Mouse (Mus musculus): ENCODE data around the gene Polr3f. TPM values are rescaled to one million over a fixed set of nuclear protein-coding genes. Genes with fewer than 3 reads are reported as not detected.
A peak's percentile ranks its signal among the peaks of the same experiment; 100 is the strongest.

The Polr3f gene
- polyA plus RNA-seq, 1 experiment from 2014 or later: 27.0 TPM

DNA sequence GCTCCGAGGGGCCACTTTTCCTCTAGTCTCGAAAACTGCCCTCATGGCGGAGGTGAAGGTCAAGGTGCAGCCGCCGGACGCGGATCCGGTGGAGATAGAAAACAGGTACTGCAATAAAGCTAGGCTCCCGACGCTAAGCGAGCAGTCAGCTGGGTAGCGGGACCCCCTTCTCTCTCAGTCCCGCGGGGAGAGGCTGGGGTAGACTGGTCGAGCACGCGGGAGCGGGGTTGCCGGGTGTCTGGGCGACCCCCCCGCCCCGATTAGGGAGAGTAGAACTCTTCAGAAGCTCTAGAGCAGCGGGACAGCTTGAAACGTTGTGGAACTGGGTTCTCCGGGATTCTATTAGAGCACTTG, 280 bp downstream of the Polr3f start:
- peak overlapping the region; percentile 93 for H3K27ac ChIP-seq (ENCODE audit: low read length)
- no peaks in the 10 kb centered on the region for H3K27me3 ChIP-seq (ENCODE audit: insufficient read depth, low read length)
- H3K4me1 ChIP-seq (ENCODE audit: insufficient read depth, low read length): peaks cover 16% of the 10 kb centered on the region
- peak overlapping the region; percentile 78 for H3K4me2 ChIP-seq (replicated peaks; ENCODE audit: low read depth, low read length)
- H3K36me3 ChIP-seq (ENCODE audit: insufficient read depth, low read length): peaks cover 10% of the 10 kb centered on the region
- H3K4me3 ChIP-seq (ENCODE audit: low read length): peak overlapping the region; percentile 86
- peak overlapping the region; percentile 88 for H3K9ac ChIP-seq (replicated peaks; ENCODE audit: low read length)
- H3K9me3 ChIP-seq (ENCODE audit: low read length): no peaks in the 10 kb centered on the region
- peak; percentile 55 for ATAC-seq (ENCODE audit: low FRiP score, low TSS enrichment)
- under 1% methylated on average over 24 of the region's 25 CpGs for WGBS

DNA sequence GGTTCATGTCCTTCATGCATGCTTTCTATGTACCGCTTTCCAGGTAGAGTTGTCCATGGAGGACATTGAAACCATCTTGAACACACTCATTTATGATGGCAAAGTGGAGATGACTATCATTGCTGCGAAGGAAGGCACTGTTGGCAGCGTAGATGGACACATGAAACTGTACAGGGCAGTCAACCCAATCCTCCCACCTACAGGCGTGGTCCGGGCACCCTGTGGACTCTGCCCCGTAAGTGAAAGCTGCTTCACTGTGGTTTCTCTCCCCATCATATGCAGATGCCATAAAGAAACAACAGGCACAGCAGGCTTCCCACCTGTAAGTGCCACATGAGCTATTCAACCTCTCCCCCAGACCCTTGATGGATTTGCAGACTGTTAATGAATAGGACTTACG, 9.6 kb downstream of the Polr3f start:
- H3K27ac ChIP-seq (ENCODE audit: low read length): no peak overlapping the region
- WGBS: 83% methylated on average over 7 of the region's 7 CpGs

GRCm38 (mm10) chr2:144541246-144541645, 13.7 kb downstream of the Polr3f start:
- H3K9me3 ChIP-seq (ENCODE audit: low read length): no peaks in the 10 kb centered on the region
- peaks cover 65% of the 10 kb centered on the region for H3K36me3 ChIP-seq (ENCODE audit: insufficient read depth, low read length)
- H3K4me1 ChIP-seq (ENCODE audit: insufficient read depth, low read length): peaks cover 11% of the 10 kb centered on the region
- no peak overlapping the region for H3K27ac ChIP-seq (ENCODE audit: low read length)
- H3K27me3 ChIP-seq (ENCODE audit: insufficient read depth, low read length): no peaks in the 10 kb centered on the region
- H3K4me3 ChIP-seq (ENCODE audit: low read length): no peak overlapping the region
- WGBS: 93% methylated on average over 4 of the region's 4 CpGs
- H3K9ac ChIP-seq (replicated peaks; ENCODE audit: low read length): no peak overlapping the region
- ATAC-seq (ENCODE audit: low FRiP score, low TSS enrichment): no peak
- H3K4me2 ChIP-seq (replicated peaks; ENCODE audit: low read depth, low read length): no peak overlapping the region

More for the DNA sequence above, 9.6 kb downstream of the Polr3f start:
- no peaks in the 10 kb centered on the region for H3K4me1 ChIP-seq (ENCODE audit: insufficient read depth, low read length)
- H3K4me2 ChIP-seq (replicated peaks; ENCODE audit: low read depth, low read length): no peak overlapping the region
- H3K27me3 ChIP-seq (ENCODE audit: insufficient read depth, low read length): no peaks in the 10 kb centered on the region
- no peak overlapping the region for H3K9ac ChIP-seq (replicated peaks; ENCODE audit: low read length)
- H3K9me3 ChIP-seq (ENCODE audit: low read length): no peaks in the 10 kb centered on the region
- peaks cover 73% of the 10 kb centered on the region for H3K36me3 ChIP-seq (ENCODE audit: insufficient read depth, low read length)
- ATAC-seq (ENCODE audit: low FRiP score, low TSS enrichment): no peak
- no peak overlapping the region for H3K4me3 ChIP-seq (ENCODE audit: low read length)

- no peak overlapping the region for H3K4me2 ChIP-seq (replicated peaks; ENCODE audit: low read depth, low read length)
- WGBS: 89% methylated on average over 6 of the region's 6 CpGs
- ATAC-seq (ENCODE audit: low FRiP score, low TSS enrichment): no peak
- H3K27ac ChIP-seq (ENCODE audit: low read length): peak overlapping the region; percentile 90
- H3K4me3 ChIP-seq (ENCODE audit: low read length): no peak overlapping the region
- peaks cover 19% of the 10 kb centered on the region for H3K4me1 ChIP-seq (ENCODE audit: insufficient read depth, low read length)
- peaks cover 60% of the 10 kb centered on the region for H3K36me3 ChIP-seq (ENCODE audit: insufficient read depth, low read length)
- H3K27me3 ChIP-seq (ENCODE audit: insufficient read depth, low read length): no peaks in the 10 kb centered on the region
- no peak overlapping the region for H3K9ac ChIP-seq (replicated peaks; ENCODE audit: low read length)
- no peaks in the 10 kb centered on the region for H3K9me3 ChIP-seq (ENCODE audit: low read length)
Measured at GRCm38 (mm10) chr2:144543670-144544069, 16.2 kb downstream of the Polr3f start.

GRCm38 (mm10) chr2:144544630-144545029, 17.1 kb downstream of the Polr3f start:
- Histone ChIP-seq H3K4me1 (ENCODE audit: insufficient read depth, low read length) (peaks cover 25% of the 10 kb centered on the region), H3K27me3 (ENCODE audit: insufficient read depth, low read length) (no peaks in the 10 kb centered on the region), H3K4me3 (ENCODE audit: low read length) (no peak overlapping the region), H3K36me3 (ENCODE audit: insufficient read depth, low read length) (peaks cover 51% of the 10 kb centered on the region), H3K4me2 (replicated peaks; ENCODE audit: low read depth, low read length) (peak overlapping the region; percentile 9; the same call in 1 of the 2 replicates), H3K9ac (replicated peaks; ENCODE audit: low read length) (no peak overlapping the region), H3K27ac (ENCODE audit: low read length) (peak overlapping the region; percentile 90), H3K9me3 (ENCODE audit: low read length) (no peaks in the 10 kb centered on the region)
- WGBS: 61% methylated on average over 6 of the region's 6 CpGs
- peak; percentile 81 for ATAC-seq (ENCODE audit: low FRiP score, low TSS enrichment)

DNA sequence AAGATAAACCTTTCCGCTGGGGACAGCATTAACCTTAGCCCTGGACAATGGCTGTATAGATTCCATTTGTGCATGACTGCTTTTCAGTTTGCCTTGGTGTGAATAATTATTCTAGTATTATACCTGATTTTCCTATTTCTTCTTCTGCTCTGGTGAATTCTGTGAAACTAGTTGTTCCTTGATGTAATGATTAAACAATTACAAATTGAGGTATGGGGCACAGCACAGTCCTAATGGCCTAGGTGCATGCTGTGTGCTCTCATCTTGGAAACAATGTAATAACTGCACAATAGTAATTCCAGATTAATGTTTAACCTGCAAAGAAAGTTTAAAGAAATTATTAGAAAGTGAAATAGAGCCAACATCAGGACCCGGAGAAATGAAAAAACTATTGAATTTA, 17.5 kb downstream of the Polr3f start:
- peaks cover 29% of the 10 kb centered on the region for H3K4me1 ChIP-seq (ENCODE audit: insufficient read depth, low read length)
- H3K9ac ChIP-seq (replicated peaks; ENCODE audit: low read length): no peak overlapping the region
- 0 out of 2 replicates have a peak overlapping the region, but pooled peaks have one; percentile 9 for H3K4me2 ChIP-seq (replicated peaks; ENCODE audit: low read depth, low read length)
- ATAC-seq (ENCODE audit: low FRiP score, low TSS enrichment): peak; percentile 83
- no peak overlapping the region for H3K4me3 ChIP-seq (ENCODE audit: low read length)
- 64% methylated on average over 2 of the region's 2 CpGs for WGBS
- no peaks in the 10 kb centered on the region for H3K9me3 ChIP-seq (ENCODE audit: low read length)
- no peaks in the 10 kb centered on the region for H3K27me3 ChIP-seq (ENCODE audit: insufficient read depth, low read length)
- peak overlapping the region; percentile 90 for H3K27ac ChIP-seq (ENCODE audit: low read length)
- H3K36me3 ChIP-seq (ENCODE audit: insufficient read depth, low read length): peaks cover 47% of the 10 kb centered on the region

- H3K9me3 ChIP-seq (ENCODE audit: low read length): no peaks in the 10 kb centered on the region
- WGBS: 24% methylated on average over 1 of the region's 1 CpGs
- peaks cover 29% of the 10 kb centered on the region for H3K4me1 ChIP-seq (ENCODE audit: insufficient read depth, low read length)
- ATAC-seq (ENCODE audit: low FRiP score, low TSS enrichment): no peak
- no peaks in the 10 kb centered on the region for H3K27me3 ChIP-seq (ENCODE audit: insufficient read depth, low read length)
- H3K27ac ChIP-seq (ENCODE audit: low read length): peak overlapping the region; percentile 89; the same call in 1 of the 2 replicates
- H3K4me2 ChIP-seq (replicated peaks; ENCODE audit: low read depth, low read length): 0 out of 2 replicates have a peak overlapping the region, but pooled peaks have one; percentile 4
- peaks cover 43% of the 10 kb centered on the region for H3K36me3 ChIP-seq (ENCODE audit: insufficient read depth, low read length)
- no peak overlapping the region for H3K4me3 ChIP-seq (ENCODE audit: low read length)
- H3K9ac ChIP-seq (replicated peaks; ENCODE audit: low read length): no peak overlapping the region
Measured at GRCm38 (mm10) chr2:144545481-144545880, 18.0 kb downstream of the Polr3f start.

GRCm38 (mm10) chr2:144547559-144547958, 20.0 kb downstream of the Polr3f start:
- peaks cover 29% of the 10 kb centered on the region for H3K4me1 ChIP-seq (ENCODE audit: insufficient read depth, low read length)
- no peaks in the 10 kb centered on the region for H3K9me3 ChIP-seq (ENCODE audit: low read length)
- H3K4me2 ChIP-seq (replicated peaks; ENCODE audit: low read depth, low read length): no peak overlapping the region
- H3K36me3 ChIP-seq (ENCODE audit: insufficient read depth, low read length): peaks cover 35% of the 10 kb centered on the region
- 67% methylated on average over 4 of the region's 4 CpGs for WGBS
- H3K27ac ChIP-seq (ENCODE audit: low read length): peak overlapping the region; percentile 3; the same call in 1 of the 2 replicates
- no peak overlapping the region for H3K4me3 ChIP-seq (ENCODE audit: low read length)
- no peak for ATAC-seq (ENCODE audit: low FRiP score, low TSS enrichment)
- no peaks in the 10 kb centered on the region for H3K27me3 ChIP-seq (ENCODE audit: insufficient read depth, low read length)
- H3K9ac ChIP-seq (replicated peaks; ENCODE audit: low read length): no peak overlapping the region

- Histone ChIP-seq H3K27ac (ENCODE audit: low read length) (peak within 1 kb of the TSS; percentile 91), H3K36me3 (ENCODE audit: insufficient read depth, low read length) (peaks cover 19% of the 10 kb centered on the region; the same call in 1 of the 2 replicates), H3K4me2 (replicated peaks; ENCODE audit: low read depth, low read length) (peak within 1 kb of the TSS; percentile 53), H3K9ac (replicated peaks; ENCODE audit: low read length) (peak within 1 kb of the TSS; percentile 92), H3K4me3 (ENCODE audit: low read length) (peak within 1 kb of the TSS; percentile 92), H3K9me3 (ENCODE audit: low read length) (no peaks in the 10 kb centered on the region), H3K27me3 (ENCODE audit: insufficient read depth, low read length) (no peaks in the 10 kb centered on the region), H3K4me1 (ENCODE audit: insufficient read depth, low read length) (peaks cover 23% of the 10 kb centered on the region)
- ATAC-seq (ENCODE audit: low FRiP score, low TSS enrichment): peak; percentile 95
- under 1% methylated on average over 17 of the region's 17 CpGs for WGBS
Measured at GRCm38 (mm10) chr2:144550529-144550928, 23.0 kb downstream of the Polr3f start, which contains the start of gene Rbbp9. Gene Rbbp9, minus strand, starts transcription at chr2:144550869.

DNA sequence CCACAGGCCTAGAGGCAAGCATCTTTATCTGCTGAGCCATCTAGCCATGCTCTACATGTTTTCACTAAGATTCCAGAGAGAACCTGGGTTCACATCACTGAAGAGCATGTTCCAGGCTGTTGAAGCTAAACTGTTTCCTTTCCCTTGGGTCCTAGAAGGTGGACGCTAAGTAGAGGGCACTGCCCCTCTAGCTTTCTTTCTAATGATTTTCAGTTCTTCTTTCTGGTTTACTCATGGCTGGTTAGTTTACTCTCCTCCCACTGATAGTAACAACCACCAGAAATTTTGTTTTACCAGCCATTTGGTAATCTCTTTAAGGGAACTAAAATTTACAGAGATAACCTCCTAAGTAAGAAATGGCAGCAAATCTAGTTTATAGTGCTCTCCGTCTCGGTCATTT, 26.4 kb downstream of the Polr3f start:
- Histone ChIP-seq H3K4me2 (replicated peaks; ENCODE audit: low read depth, low read length) (no peak overlapping the region), H3K4me1 (ENCODE audit: insufficient read depth, low read length) (peaks cover 26% of the 10 kb centered on the region), H3K9me3 (ENCODE audit: low read length) (no peaks in the 10 kb centered on the region), H3K36me3 (ENCODE audit: insufficient read depth, low read length) (no peaks in the 10 kb centered on the region), H3K9ac (replicated peaks; ENCODE audit: low read length) (no peak overlapping the region), H3K27me3 (ENCODE audit: insufficient read depth, low read length) (no peaks in the 10 kb centered on the region), H3K4me3 (ENCODE audit: low read length) (no peak overlapping the region), H3K27ac (ENCODE audit: low read length) (no peak overlapping the region)
- 90% methylated on average over 3 of the region's 3 CpGs for WGBS
- no peak for ATAC-seq (ENCODE audit: low FRiP score, low TSS enrichment)
